Mouse (Mus musculus): ENCODE results near the gene Psd4.

Gene Psd4

GRCm38 (mm10) chr2:24367030-24367894, at the start of gene Psd4:
Gene Psd4 (plus strand): TSS chr2:24367580.
- no peak for DNase-seq (ENCODE audit: low spot score)

DNA sequence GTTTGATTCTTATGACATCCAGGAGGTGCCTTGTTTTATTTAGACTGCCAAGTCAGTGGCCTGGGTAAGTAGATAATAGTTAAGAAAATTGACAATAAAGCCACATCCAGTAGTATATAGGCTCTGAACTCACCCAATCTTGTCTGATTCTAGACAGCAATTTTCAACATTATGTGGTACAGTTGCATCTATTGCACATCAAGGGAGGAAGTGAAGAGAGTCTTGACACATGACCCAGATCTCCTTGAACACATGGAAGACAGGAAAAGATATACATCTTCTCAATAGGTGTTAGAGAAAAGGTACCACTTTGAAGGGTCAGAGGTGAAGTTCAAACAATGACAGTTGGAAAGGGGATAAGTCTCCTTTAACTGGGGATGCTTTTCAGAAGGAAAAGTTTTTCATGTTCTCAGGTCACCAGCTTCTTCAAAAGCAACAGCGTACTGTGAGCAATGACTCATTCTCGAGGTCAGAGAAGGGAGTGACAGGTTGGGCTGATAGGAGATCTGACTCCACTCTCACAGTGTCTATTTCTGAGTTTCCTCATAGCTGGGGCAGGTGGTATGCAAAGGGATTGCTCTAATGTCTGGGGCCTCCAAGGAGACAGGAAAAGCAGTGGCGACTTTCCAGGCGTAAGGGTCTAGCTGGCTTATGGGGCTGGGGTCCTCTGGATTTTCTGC, 49.3 kb upstream of the Psd4 start:
- DNase-seq (ENCODE audit: low spot score): no peak

- DNase-seq (ENCODE audit: low spot score): no peak
These were observed 32.0 kb upstream of the Psd4 start for GRCm38 (mm10) chr2:24335333-24335732.

- no peak for DNase-seq (ENCODE audit: low spot score)
These were observed 30.8 kb upstream of the Psd4 start, which contains the start of gene Il1rn for GRCm38 (mm10) chr2:24336545-24336944. Gene Il1rn (plus strand): TSS chr2:24336853.

DNA sequence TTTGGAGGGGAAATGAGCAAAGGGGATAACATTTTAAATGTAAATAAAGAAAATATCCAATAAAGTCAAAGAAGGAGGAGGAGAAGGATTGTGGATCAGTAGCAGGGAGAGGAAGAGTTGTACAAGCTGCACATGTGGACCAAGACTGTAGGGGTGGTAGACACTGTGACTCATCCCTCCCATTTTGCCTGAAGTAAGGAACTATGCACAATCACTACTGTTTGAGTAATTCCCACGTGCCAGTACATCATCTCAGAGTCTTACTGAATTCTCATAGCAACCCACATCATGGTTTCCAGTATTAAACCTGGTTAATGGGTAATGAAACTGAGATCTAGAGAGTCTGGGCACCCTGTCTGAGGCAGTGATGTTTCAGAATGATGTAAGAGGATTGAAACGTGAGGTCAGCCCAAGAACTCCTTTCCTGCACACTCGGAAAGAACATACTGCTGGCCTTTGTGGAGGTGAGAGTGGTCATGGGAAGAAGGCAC, 25.9 kb upstream of the Psd4 start:
- no peak for DNase-seq (ENCODE audit: low spot score)

DNA sequence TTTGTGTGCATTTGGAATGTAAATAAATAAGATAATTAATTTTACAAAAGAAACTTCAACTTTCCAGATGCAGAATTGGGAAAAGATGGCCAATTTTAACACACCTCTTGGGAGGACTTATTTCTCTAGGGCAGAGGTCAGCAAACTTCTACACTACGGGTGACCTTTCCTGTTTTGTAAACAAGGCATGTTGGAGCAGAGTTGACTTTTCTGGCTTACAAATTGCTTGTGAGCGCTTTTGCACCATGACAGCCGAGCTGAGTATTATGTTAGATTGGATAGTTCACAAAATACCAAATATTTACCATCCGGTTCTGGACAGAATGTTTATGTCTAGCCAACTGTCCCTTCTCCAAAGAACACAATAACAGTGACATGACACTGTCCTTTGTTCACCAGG, 22.8 kb upstream of the Psd4 start:
- no peak for DNase-seq (ENCODE audit: low spot score)

DNA sequence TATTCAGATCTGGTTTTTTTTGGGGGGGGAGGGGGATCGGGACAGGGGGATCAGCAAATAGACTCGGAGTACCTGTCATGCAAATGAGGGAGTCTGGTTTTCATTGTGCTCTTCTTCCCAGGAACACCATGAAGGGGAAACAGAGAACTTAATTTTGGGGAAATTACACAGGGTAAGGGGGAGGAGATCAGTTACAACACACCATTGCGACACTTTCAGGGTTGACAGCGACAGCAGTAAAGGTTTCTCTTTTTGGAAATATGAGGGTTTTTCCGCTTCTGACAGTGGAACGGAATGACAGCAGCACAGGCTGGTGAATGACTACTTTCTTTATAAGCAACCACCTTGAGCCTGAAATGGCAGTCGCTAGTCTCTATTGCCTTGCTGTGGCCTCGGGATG, 22.3 kb upstream of the Psd4 start:
- DNase-seq (ENCODE audit: low spot score): no peak

- no peak for DNase-seq (ENCODE audit: low spot score)
These were observed 19.5 kb upstream of the Psd4 start for GRCm38 (mm10) chr2:24347926-24348325.

DNA sequence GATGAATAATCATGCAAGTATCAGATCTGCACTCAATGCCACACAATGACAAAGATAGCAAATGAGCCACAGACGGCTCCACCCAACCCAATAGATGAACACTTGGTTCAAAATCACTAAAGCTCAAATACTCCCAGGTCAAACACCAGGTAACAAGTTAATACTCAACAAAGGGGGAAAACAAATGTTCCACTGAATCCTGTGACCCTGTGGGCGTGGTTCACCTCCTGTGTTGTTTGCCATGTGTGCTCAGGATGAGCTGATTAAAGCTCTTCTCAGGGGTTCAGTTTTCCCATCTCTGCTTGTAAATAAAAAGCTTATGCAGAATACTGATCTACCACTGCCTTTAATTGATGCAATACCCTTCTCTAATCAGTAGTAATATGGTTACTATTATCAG, 16.2 kb upstream of the Psd4 start:
- no peak for DNase-seq (ENCODE audit: low spot score)

DNA sequence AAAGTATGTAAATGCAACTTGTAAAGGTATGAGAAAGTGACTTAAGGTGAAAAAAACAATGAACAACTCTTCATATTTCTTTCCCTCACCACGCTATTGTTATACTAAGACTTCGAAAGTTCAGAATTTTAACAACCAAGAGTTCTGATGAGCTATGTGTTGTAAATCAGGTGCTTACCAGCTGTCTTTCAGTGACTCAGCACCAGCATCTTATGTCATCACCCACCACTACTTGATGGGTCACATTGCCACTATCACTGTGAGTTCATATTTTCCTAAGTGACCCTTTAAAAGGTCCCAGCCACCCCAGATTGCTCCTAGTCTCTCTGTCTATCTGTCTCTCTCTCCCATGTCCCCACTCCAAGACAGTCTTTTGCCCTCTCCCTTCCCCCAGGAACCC, 14.3 kb upstream of the Psd4 start:
- no peak for DNase-seq (ENCODE audit: low spot score)

DNA sequence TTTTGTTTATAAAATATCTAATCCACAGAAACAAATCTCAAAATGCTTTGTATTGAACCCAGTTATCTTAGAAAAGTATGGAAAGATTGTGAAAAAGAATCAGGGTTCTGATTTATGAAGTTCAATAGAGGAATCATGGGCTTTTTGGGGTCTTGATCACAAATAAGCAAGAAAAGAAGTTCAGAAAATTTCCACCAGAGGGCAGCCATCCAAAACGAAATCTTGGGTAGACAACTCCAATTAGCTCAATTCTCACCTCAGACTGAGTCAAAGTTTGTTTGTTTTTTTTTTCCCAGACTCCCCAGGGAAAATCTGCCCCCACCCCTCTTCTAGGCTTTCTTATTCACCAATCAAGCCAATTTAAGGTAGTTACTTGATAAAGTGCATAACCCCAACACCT, 9.7 kb upstream of the Psd4 start:
- no peak for DNase-seq (ENCODE audit: low spot score)

- DNase-seq (ENCODE audit: low spot score): no peak
These were observed 8.0 kb upstream of the Psd4 start for GRCm38 (mm10) chr2:24359347-24359746.

GRCm38 (mm10) chr2:24363818-24364217, 3.6 kb upstream of the Psd4 start:
- no peak for DNase-seq (ENCODE audit: low spot score)

- no peak for DNase-seq (ENCODE audit: low spot score)
These were observed 985 bp upstream of the Psd4 start for GRCm38 (mm10) chr2:24366214-24366975.

- no peak for DNase-seq (ENCODE audit: low spot score)
These were observed 498 bp downstream of the Psd4 start for GRCm38 (mm10) chr2:24367895-24368261.

DNA sequence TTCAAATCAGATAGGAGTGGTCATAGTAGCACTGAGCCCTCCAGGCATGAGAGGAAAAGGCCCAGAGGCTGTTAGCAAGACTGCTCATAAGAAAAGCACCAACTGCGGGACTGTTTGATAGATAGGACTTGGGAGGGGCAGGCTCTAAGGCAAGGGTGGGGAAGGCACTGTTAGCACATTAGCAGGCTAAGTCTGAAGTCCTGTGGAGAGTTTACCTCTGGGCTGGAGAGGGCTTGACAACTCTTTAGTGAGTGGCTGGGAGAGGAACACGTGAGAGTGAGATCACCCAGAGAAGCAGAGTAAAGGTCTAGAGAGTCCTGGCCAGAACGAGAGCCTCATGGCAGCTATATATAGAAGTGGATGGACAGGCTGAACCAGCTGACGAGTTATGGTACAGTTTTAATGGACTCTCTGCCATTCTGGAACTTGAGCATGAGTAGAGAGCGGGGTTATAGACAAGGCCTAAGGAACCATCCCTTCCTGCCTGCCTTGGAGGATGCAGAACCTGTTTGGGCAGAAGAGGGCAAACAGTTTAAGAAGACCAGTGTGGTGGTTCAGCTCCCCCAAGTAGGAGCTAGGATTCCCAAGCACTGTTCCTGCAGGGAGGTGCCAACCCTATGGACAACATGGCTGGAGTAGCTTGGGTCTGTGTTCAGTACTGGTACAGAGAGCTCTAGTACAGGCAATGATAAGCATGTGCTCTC, 11.5 kb downstream of the Psd4 start:
- no peak for DNase-seq (ENCODE audit: low spot score)

DNA sequence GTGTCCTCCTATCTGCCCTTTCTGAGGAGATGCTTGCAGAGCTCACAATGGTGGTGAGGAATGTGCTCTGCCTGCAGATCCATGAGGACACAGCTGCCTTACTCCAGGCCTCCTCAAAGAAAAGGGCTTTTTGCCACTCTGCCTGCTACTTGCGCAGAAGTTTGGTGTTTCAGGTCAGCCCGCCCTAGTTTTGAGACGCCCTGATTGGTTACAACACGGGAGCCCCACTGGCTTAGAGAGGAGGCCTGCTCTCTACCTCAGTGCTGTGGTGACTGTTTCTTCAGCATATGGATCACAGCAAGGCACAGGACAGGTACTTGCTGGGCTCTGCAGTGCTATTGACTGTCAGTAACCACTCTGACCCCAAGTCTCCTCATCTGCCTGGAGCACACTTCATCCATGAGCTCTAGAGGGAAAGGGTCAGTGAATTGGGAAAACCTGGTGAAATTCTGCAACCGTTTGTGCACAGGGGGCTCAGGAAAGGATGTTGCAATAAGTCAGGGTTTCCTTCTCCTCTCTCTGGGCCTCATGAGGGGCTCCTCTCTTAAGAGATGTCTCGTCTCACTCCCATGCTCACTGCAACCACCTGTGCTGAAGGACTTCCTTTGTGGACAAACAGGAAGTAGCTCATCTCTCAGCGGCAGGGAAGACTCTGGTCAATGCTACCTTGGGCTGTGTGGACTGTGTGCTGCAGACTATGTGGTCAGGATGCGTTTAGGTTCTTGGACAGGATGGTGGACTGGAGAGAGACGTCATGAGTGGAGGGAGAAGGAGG, 15.3 kb downstream of the Psd4 start:
- no peak for DNase-seq (ENCODE audit: low spot score)

- no peak for DNase-seq (ENCODE audit: low spot score)
These were observed 16.3 kb downstream of the Psd4 start for GRCm38 (mm10) chr2:24383636-24384035.

- no peak for DNase-seq (ENCODE audit: low spot score)
These were observed 17.0 kb downstream of the Psd4 start for GRCm38 (mm10) chr2:24384393-24384792.

GRCm38 (mm10) chr2:24385111-24385961, 18.0 kb downstream of the Psd4 start:
- no peak for DNase-seq (ENCODE audit: low spot score)

All from MN1 (cell line).